Mouse (Mus musculus) stomach, postnatal 0 days (tissue): ENCODE results near the gene Pspc1.

Source experiments
- CTCF ChIP-seq: IDR thresholded peaks from 2 replicates; pipeline ENCODE4 v1.5.1; 2016; ENCODE audit warnings: antibody characterized with exemption, low read depth, mild to moderate bottlenecking, moderate library complexity
- EP300 ChIP-seq: optimal IDR thresholded peaks from 2 replicates; pipeline ENCODE3; 2016; ENCODE audit warnings: antibody characterized with exemption

DNA sequence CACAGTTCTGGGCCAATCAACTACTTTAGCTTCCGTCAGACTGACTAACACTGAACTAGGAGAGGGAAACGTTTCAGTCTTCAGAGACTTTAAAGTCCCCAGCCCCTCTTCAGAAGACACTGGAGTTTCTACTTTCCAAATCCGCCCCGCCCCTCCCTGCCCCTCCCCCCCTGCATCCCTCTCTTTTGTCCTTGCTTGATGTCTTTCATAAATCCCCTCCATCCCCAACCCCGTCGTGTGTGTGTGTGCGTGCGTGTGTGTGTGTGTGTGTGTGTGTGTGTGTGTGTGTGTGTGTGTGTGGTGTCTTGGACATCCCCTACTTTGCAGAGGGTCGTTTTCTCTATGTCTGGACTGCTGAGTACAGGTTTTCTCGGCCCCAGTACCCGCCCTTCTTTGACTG lies 39.5 kb upstream of the Pspc1 start:
- no peak for TF ChIP-seq CTCF
- TF ChIP-seq EP300 = no peak
